Mouse (Mus musculus) hindbrain, embryonic 16.5 days (tissue): Measurements from ENCODE around the gene Ube2e1. TPM values are rescaled to one million over a fixed set of nuclear protein-coding genes. Genes with fewer than 3 reads are reported as not detected.

Experiments used
- ATAC-seq: fragments of 200-750 bp; cut with Nextera tagmentation; 2 replicates; pipeline ENCODE4 v1.8.0; 2017; ENCODE audit warnings: moderate TSS enrichment, moderate library complexity
- H3K27ac ChIP-seq: fragments of 300-500 bp; sonication (generic); 2 replicates; pipeline ENCODE4 v1.5.1; 2014; ENCODE audit warnings: low read depth, mild to moderate bottlenecking, control low read depth, low read length, moderate library complexity
- H3K27me3 ChIP-seq: fragments of 300-500 bp; sonication (generic); replicated peaks from 2 replicates; pipeline ENCODE4 v1.6.1; 2014; ENCODE audit warnings: low read length; ENCODE audit not compliant: control insufficient read depth, insufficient read depth
- H3K36me3 ChIP-seq: fragments of 300-500 bp; sonication (generic); 2 replicates; pipeline ENCODE4 v1.6.1; 2014; ENCODE audit warnings: mild to moderate bottlenecking, low read length, moderate library complexity, mixed read lengths; ENCODE audit not compliant: control insufficient read depth, insufficient read depth
- H3K4me1 ChIP-seq: fragments of 300-500 bp; sonication (generic); 2 replicates; pipeline ENCODE4 v1.6.1; 2014; ENCODE audit warnings: low read depth, low read length; ENCODE audit not compliant: control insufficient read depth, insufficient read depth
- H3K4me2 ChIP-seq: fragments of 300-500 bp; sonication (generic); 2 replicates; pipeline ENCODE4 v1.6.1; 2014; ENCODE audit warnings: mild to moderate bottlenecking, low read length, control low read depth, moderate library complexity
- H3K4me3 ChIP-seq: fragments of 300-500 bp; sonication (generic); 2 replicates; pipeline ENCODE4 v1.5.1; 2014; ENCODE audit warnings: mild to moderate bottlenecking, low read length, control low read depth, moderate library complexity
- H3K9ac ChIP-seq: fragments of 300-500 bp; sonication (generic); 2 replicates; pipeline ENCODE4 v1.6.1; 2014; ENCODE audit warnings: low read depth, mild to moderate bottlenecking, control low read depth, low read length, moderate library complexity
- H3K9me3 ChIP-seq: fragments of 300-500 bp; sonication (generic); 2 replicates; pipeline ENCODE4 v1.6.1; 2014; ENCODE audit warnings: mild to moderate bottlenecking, low read length, moderate library complexity; ENCODE audit not compliant: control insufficient read depth
- WGBS: fragments of 180-500 bp; shearing (Covaris S2); extraction: QIAGEN DNeasy Blood & Tissue Kit; methylation state at CpG from one replicate; pipeline ENCODE4 v1.1.7; 2014; 5-methylcytosine and 5-hydroxymethylcytosine counted together
- polyA plus RNA-seq: library from polyadenylated mRNA; unstranded; fragments of >200 nt; fragmentation: Nextera tagmentation; extraction: Ambion mirVana; gene quantifications from 2 replicates; pipeline ENCODE4 v1.2.1, GENCODE M21; 2015

Gene Ube2e1
- polyA plus RNA-seq, 1 experiment from 2014 or later: 201 TPM

DNA sequence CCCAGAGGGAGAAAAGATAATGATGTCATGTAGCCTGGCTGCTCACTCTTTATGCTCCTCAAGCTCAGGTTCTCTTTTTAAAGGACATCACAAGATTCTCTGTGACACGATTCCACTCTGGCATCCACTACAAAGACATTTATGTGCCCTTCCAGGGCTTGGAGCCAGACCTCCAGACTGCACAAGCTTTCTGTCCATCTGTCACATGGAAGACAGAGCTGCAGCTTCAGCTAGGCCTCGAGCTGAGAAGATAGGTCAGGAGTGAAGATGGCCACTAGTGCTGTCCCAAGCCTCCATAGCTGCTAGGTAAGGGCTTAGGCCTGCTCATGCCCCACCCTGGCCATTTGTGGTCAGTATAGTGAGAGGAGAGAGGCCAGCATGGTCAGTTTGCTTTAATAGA is 24.8 kb upstream of the Ube2e1 start:
- Histone ChIP-seq H3K4me2 (no peak overlapping the region), H3K27me3 (no peaks in the 10 kb centered on the region), H3K27ac (no peak overlapping the region), H3K9me3 (no peaks in the 10 kb centered on the region), H3K36me3 (no peaks in the 10 kb centered on the region), H3K9ac (no peak overlapping the region), H3K4me3 (no peak overlapping the region), H3K4me1 (no peaks in the 10 kb centered on the region)
- WGBS: 61% methylated on average over 2 of the region's 2 CpGs
- ATAC-seq: no peak

DNA sequence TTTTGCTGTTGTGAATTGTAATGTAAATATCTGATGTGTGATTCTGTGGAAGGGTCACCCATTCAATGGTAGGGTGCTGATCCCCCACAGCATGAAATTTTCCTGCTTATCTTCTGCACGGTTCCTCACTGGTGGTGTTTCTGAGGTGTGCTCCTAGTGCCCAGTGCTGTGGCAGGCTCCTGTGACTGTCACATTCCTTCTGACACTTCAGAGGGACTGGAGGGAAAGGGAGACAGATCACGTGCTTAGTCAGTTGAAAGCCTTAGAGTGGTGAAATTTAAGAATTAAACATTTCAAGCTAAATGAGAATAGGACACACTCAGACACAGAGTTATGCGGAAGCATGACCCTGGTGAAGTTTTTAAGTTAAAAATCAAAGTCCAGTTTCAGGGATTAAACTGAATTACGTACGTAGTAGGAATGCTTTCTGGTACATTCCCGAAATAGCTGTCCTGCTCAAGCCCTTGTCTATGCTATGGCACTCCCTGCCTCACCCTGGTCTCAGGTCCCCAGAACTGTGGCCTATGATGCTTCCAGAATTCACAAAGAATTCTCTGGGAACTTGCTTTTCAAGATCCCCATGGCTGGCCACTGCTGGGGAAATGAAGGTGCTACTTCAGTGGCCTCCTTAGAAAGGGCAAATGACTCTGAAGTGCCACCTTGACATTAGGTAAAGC is 24.0 kb upstream of the Ube2e1 start:
- Histone ChIP-seq H3K27me3 (no peaks in the 10 kb centered on the region), H3K9me3 (no peaks in the 10 kb centered on the region), H3K4me3 (no peak overlapping the region), H3K36me3 (no peaks in the 10 kb centered on the region), H3K27ac (no peak overlapping the region), H3K9ac (no peak overlapping the region), H3K4me2 (no peak overlapping the region), H3K4me1 (no peaks in the 10 kb centered on the region)
- WGBS: 82% methylated on average over 6 of the region's 6 CpGs
- no peak for ATAC-seq

DNA sequence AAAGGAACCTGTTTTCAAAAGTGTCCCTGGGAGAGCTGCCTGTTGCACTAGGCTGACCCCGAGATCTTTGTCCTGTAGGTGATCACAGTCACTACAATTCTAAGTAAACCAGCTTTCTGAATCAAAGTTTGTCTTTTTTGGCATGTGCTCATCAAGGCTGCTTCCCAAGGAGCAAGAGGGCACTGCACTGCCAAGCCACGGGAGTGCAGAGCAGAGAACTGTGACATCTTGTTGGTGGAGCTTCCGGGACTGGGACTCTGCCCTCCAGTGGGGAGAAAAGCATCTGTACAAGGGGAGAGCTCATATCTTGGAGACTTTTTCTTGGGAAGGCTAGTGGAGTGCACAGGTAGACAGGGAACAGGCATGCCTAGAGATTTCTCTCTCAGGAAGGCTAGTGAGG is 21.9 kb upstream of the Ube2e1 start:
- no peaks in the 10 kb centered on the region for H3K27me3 ChIP-seq
- no peak overlapping the region for H3K9ac ChIP-seq
- H3K36me3 ChIP-seq: no peaks in the 10 kb centered on the region
- no peak for ATAC-seq
- no peaks in the 10 kb centered on the region for H3K9me3 ChIP-seq
- 64% methylated on average over 3 of the region's 3 CpGs for WGBS
- H3K4me3 ChIP-seq: no peak overlapping the region
- no peak overlapping the region for H3K27ac ChIP-seq
- H3K4me2 ChIP-seq: no peak overlapping the region
- no peaks in the 10 kb centered on the region for H3K4me1 ChIP-seq

DNA sequence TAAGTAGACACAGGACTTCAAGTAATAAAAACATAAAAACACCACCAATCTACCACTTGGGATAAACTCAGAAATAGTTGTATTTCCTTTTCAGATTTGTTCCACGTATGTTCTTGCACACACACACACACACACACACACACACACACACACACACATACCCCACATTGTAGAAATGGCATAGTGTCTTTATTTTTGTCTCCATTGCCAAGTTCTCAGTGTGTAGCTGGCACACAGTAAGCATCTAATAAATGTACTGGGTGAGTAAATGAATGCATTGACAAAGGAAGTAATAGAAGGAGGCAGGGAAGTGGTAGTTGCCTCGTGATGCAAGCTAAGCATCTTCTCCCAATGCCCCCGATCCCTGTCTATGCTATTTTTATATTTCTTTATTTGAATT is 21.3 kb upstream of the Ube2e1 start:
- no peaks in the 10 kb centered on the region for H3K27me3 ChIP-seq
- ATAC-seq: no peak
- WGBS: 68% methylated on average over 3 of the region's 3 CpGs
- no peaks in the 10 kb centered on the region for H3K36me3 ChIP-seq
- no peak overlapping the region for H3K9ac ChIP-seq
- no peak overlapping the region for H3K4me2 ChIP-seq
- H3K4me3 ChIP-seq: no peak overlapping the region
- H3K27ac ChIP-seq: no peak overlapping the region
- no peaks in the 10 kb centered on the region for H3K4me1 ChIP-seq
- H3K9me3 ChIP-seq: no peaks in the 10 kb centered on the region

DNA sequence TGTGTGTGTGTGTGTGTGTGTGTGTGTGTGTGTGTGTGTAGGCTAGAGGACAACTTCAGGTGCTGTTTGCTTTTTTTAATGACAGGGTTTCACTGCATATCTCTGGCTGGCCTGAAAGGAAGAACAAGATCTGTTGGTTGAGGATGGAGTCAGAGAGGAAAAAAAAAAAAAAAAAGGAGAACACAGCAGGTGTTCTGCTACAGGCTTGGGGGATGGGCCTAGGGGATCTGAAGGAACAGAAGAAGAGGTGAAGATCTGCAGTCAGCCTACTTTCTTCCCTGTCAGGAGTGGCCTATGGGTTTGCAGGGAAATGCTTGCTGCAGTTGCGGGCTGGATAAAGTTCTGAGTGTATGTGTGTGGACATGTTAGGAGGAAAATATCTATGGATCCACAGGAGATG is 19.0 kb upstream of the Ube2e1 start:
- no peak overlapping the region for H3K9ac ChIP-seq
- H3K9me3 ChIP-seq: no peaks in the 10 kb centered on the region
- ATAC-seq: no peak
- no peaks in the 10 kb centered on the region for H3K4me1 ChIP-seq
- H3K4me2 ChIP-seq: no peak overlapping the region
- 81% methylated on average over 1 of the region's 1 CpGs for WGBS
- H3K27ac ChIP-seq: no peak overlapping the region
- H3K27me3 ChIP-seq: no peaks in the 10 kb centered on the region
- no peaks in the 10 kb centered on the region for H3K36me3 ChIP-seq
- no peak overlapping the region for H3K4me3 ChIP-seq

DNA sequence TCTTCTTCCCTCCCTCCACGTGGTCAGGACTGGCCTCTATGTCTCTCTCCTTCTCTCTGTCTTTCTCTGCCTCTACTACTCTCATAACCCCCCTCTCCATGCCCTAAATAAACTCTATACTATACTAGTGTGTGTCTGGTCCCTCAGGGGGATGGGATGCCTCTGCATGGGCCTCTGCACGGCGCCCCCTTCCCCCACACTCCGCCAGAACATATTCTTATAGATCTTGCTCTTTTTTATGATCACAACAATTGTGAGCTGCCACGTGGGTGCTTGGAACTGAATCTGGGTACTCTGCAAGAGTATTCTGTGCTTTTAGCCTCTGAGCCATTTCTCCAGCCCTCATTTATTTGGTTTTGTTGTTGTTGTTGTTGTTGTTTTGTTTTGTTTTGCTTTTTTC is 18.2 kb upstream of the Ube2e1 start:
- no peaks in the 10 kb centered on the region for H3K36me3 ChIP-seq
- no peak overlapping the region for H3K9ac ChIP-seq
- 61% methylated on average over 5 of the region's 5 CpGs for WGBS
- no peaks in the 10 kb centered on the region for H3K9me3 ChIP-seq
- no peak overlapping the region for H3K27ac ChIP-seq
- no peaks in the 10 kb centered on the region for H3K27me3 ChIP-seq
- H3K4me1 ChIP-seq: no peaks in the 10 kb centered on the region
- H3K4me3 ChIP-seq: no peak overlapping the region
- no peak for ATAC-seq
- H3K4me2 ChIP-seq: no peak overlapping the region

DNA sequence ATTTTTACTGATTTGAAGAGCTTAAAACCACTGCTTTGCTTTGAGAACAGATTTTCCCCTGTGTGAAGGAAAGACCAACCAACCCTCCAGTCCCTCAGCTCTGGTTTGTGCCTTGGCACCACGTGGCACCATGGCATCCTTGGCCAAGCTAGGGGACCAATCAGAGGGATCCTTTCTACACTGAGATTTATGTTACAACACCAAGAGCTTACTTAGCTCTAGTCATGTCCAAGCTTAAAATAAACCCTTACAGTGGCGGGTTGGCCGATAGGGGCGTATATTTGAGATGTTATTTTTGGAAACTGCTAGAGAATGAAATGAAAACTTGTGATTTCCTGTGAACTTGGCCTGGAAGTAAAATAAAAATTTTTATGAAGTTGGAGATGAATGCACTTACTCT is 11.9 kb upstream of the Ube2e1 start:
- Histone ChIP-seq H3K27ac (no peak overlapping the region), H3K36me3 (no peaks in the 10 kb centered on the region), H3K9me3 (no peaks in the 10 kb centered on the region), H3K4me1 (no peaks in the 10 kb centered on the region), H3K27me3 (no peaks in the 10 kb centered on the region), H3K4me3 (no peak overlapping the region), H3K9ac (no peak overlapping the region), H3K4me2 (no peak overlapping the region)
- no peak for ATAC-seq
- WGBS: 84% methylated on average over 4 of the region's 4 CpGs

DNA sequence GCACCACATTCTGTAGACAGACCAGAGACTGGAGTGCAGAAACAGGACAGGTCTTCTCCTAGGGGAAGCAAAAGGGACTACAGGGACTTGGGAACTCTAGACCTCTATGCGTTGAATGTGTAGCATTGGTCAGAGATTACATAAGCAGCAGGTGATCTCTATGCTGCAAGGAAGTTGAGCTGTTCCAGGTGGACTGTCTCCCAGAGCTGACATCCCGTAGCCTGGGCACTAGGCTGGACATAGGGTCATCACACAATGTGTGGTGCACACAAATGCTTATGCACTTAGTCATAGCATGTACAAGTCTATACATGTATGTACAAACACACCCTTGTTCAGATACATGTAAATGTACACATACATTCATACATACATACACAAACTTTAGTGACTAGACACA is 11.1 kb upstream of the Ube2e1 start:
- Histone ChIP-seq H3K4me3 (no peak overlapping the region), H3K9ac (no peak overlapping the region), H3K9me3 (no peaks in the 10 kb centered on the region), H3K4me1 (no peaks in the 10 kb centered on the region), H3K27me3 (no peaks in the 10 kb centered on the region), H3K4me2 (no peak overlapping the region), H3K36me3 (no peaks in the 10 kb centered on the region), H3K27ac (no peak overlapping the region)
- WGBS: 83% methylated on average over 2 of the region's 2 CpGs
- no peak for ATAC-seq

DNA sequence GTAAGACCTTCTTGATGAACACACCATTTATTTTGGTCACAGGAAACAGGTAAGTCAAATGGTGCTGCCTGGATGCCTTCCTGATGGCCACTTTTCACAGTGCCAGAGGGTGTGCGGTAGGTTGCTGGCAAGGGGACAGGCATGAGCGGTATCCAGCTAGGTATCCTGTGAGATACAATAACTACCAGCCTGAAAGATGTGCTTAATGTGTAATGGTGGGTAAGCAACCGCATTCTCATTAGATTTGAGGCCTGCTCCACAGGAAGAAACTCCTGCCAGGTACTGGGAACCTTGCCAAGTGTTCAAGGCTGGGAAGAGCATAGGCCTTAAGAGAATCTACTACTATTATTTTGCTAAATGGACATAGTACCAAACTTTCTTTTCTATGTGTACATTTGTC is 9.4 kb upstream of the Ube2e1 start:
- H3K4me3 ChIP-seq: no peak overlapping the region
- H3K27me3 ChIP-seq: no peaks in the 10 kb centered on the region
- H3K27ac ChIP-seq: no peak overlapping the region
- no peak overlapping the region for H3K9ac ChIP-seq
- H3K9me3 ChIP-seq: no peaks in the 10 kb centered on the region
- no peaks in the 10 kb centered on the region for H3K36me3 ChIP-seq
- peak; percentile 79 for ATAC-seq
- no peak overlapping the region for H3K4me2 ChIP-seq
- 48% methylated on average over 3 of the region's 3 CpGs for WGBS
- H3K4me1 ChIP-seq: no peaks in the 10 kb centered on the region

DNA sequence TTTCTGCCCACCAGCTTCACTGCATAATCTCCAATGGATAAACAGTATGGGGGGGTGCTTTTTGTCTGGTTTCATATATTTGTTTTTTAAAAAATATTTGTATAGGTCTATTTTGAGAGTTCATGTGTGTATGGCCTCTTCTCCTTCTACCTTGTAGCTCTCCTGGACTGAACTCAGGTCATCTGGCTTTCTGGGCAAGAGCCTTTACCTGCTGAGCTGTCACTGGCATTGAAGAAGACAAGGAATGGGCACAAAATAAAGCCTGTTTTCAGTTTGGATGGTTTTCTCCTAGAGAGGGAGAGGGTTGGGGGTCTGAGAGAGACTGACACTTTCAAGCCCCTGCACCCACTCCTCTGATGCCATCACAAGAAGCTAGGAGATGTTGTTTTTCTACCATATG is 4.4 kb upstream of the Ube2e1 start:
- Histone ChIP-seq H3K36me3 (no peaks in the 10 kb centered on the region), H3K27me3 (no peaks in the 10 kb centered on the region), H3K27ac (no peak overlapping the region), H3K4me1 (no peaks in the 10 kb centered on the region), H3K9ac (no peak overlapping the region), H3K4me2 (no peak overlapping the region), H3K9me3 (no peaks in the 10 kb centered on the region; the same call in 1 of the 2 replicates), H3K4me3 (no peak overlapping the region)
- ATAC-seq: no peak
